Mouse (Mus musculus): ENCODE results near the gene Gm38119.

Gene Gm38119

DNA sequence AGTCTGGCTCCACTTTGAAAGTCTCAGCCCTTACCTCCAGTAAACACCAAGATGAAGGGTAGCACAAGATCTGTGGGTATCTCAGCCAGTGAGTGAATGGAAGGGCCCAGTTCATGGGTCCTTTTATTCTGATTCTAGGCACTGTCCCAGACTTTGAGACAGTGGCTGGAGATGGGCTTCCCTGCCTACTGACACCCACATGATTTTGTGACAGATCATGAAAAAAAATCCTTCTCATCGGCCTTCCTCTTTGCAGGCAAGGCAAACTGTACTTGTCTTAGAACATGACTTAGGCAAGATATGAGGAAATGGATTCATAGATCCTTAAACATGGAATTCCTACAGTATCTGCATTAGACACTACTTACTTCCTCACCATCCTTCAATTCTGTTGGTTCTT is at the start of gene Gm38119:
Gene Gm38119, minus strand, starts transcription at position 101 of the 400 bp plus-strand sequence.
- DNase-seq, result no peak

DNA sequence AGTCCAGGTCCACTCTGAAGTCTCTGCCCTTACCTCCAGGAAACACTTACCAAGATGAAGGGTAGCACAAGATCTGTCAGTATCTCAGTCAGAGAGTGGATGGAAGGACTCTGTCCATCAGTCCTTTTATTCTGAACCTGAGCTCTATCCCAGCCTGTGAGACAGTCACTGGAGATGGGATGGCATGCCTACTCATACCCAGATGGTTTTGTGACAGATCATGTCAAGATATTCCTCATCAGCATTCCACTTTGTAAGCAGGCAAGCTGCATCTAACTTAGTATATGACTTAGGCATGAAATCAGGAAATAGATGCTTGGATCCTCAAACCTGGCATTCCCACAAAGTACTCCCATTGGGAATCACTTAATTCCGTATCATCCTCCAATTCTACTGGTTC is 39.9 kb upstream of the Gm38119 start, which contains the start of gene Lce1i:
Gene Lce1i, minus strand, starts transcription at position 101 of the 400 bp plus-strand sequence.
- no peak for DNase-seq

DNA sequence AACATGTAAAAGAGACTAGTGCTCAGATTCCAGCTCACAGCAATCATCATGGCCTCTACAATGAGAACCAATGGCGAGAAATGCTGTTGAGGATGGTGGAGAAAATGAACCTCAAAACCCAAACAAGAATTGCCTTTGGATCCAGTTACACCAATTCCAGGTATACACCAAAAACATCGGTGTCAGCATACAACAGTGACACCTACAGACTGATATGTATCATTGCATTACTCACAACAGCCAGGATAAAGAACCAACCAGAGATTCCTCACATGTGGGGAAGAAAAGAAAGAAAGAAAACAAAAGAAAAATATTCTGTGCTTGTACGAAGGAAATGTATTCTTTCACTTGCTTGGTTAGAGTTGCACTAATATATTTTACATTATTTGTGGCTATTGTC is 32.7 kb upstream of the Gm38119 start:
- DNase-seq, result no peak

DNA sequence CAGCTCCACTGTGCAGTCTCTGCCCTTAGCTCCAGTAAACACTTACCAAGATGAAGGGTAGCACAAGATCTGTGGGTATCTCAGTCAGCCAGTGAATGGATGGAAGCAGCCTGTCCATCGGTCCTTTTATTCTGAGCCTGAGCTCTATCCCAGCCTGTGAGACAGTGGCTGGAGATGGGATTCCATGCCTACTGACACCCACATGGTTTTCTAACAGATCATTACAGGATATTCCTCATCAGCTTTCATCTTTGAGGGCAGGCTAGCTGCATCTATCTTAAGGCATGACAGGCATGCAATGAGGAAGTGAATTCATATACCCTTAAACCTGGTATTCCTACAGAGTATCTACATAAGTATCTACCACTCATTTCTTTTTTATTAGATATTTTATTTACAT is 26.1 kb upstream of the Gm38119 start, which contains the start of gene Lce1h:
Gene Lce1h, minus strand, starts transcription at position 101 of the 400 bp plus-strand sequence.
- DNase-seq, result no peak

DNA sequence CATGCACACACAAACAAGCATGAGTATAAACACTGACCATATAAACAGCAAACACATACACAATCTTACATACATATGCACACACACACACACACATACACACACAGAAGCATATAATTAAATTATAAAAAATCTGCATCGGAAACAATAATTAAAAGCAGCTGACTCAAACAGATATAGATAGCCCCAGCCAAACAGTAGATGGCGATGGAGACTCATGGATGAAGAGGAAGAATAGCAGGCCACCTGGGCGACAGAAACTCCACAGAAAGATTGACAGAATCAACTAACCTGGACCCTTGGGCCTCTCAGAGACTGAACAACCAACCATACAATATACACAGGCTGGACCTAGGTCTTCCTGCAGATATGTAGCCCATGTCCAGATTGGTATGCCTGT is 14.3 kb upstream of the Gm38119 start:
- no peak for DNase-seq

DNA sequence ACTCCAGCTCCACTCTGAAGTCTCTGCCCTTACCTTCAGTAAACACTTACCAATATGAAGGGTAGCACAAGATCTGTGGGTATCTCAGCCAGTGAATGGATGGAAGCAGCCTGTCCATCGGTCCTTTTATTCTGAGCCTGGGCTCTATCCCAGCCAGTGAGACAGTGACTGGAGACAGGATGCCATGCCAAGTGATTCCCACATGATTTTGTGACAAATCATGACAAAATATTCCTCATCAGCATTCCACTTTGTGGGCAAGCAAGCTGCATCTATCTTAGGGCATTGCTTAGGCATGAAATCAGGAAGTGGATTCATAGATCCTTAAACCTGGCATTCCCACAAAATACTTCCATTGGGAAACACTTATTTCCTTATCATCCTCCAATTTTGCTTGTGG is 13.3 kb upstream of the Gm38119 start, which contains the start of gene Lce1g:
Gene Lce1g, minus strand, starts transcription at position 101 of the 400 bp plus-strand sequence.
- DNase-seq, result no peak

DNA sequence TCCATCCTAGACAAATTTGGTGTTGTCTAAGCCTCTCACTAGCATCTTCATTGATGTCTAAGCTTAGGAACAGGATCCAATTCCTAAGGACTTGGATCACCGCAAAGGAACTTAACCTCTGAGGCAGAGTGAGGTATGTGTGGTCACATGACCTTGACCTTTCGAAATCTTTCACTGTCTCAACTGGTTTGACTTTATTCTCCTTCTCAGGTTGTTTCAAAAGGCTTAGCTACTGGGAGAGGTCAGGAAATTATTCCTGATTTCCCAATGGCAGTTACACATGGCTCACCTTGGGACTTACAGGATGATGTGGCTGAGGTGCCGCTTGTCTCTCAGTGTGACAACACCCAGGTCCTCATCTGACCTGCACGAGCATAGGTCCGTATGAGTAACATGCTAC is 16.3 kb downstream of the Gm38119 start:
- DNase-seq, result no peak

DNA sequence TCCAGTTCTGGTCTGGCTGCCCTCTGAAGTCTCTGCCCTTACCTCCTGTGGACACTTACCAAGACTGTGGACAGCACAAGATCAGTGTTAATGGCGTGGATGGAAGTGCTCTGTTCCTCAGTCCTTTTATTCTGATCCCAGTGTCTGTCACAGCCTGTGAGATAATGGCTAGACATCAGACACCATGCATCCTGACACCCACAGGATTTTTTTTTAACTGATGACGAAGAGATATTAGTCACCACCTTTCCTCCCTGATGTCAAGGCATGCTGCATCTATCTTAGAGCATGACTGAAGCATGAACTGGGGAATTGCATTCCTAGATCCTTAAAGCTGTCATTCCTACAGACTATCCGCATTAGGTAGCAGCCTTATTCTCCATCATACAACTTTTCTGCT is 18.6 kb downstream of the Gm38119 start, which contains the start of gene Lce1f:
Gene Lce1f, minus strand, starts transcription at position 101 of the 400 bp plus-strand sequence.
- DNase-seq, result no peak

DNA sequence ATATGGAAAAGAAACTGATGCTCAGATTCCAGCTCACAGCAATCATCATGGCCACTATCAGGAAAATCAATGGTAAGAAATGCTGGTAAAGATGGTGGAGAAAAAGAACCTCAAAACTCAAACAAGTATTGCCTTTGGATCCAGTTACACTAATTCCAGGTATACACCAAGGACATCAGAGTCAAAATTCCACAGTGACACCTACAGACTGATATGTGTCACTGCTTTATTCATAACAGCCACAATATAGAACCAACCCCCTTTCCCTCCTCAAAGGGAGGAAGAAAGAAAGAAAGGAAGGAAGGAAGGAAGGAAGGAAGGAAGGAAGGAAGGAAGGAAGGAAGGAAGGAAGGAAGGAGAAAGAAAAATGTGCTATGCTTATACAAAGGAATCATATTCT is 23.8 kb downstream of the Gm38119 start:
- no peak for DNase-seq

DNA sequence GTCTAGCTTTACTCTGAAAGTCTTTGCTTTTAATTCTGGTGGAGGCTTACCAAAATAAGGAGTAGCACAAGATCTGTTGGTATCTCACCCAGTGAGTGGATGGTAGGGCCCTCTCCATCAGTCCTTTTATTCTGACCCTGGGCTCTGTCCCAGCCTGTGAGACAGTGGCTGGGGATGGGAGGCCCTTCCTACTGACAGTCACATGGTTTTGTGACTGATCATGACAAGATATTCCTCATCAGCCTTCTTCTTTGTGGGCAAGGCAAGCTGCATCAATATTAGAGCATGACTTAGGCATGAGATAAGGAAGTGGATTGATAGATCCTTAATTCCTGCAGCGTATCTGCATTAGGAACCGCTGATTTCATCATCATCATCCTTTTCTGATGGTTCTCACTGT is 29.9 kb downstream of the Gm38119 start, which contains the start of gene Lce1e:
Gene Lce1e, minus strand, starts transcription at position 101 of the 400 bp plus-strand sequence.
- DNase-seq, result no peak

DNA sequence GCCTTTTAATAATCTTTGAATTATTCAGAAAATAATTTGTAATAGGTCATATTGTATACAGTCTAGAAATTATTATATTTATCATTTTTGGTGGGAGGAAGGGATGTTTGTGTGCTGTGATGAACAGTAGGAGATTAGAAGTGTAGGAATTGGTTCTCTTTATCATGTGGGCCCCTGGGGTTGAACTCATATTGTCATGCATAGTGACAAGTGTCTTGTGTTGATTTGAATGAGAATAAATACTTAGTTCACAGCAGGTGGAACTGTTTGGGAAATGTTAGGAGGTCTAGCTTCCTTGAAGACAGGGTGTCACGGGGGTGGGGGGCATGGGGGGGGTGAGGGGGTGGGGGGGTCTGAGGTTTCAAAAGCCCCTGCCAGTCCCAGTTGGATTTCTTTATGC is 44.3 kb downstream of the Gm38119 start:
- no peak for DNase-seq

DNA sequence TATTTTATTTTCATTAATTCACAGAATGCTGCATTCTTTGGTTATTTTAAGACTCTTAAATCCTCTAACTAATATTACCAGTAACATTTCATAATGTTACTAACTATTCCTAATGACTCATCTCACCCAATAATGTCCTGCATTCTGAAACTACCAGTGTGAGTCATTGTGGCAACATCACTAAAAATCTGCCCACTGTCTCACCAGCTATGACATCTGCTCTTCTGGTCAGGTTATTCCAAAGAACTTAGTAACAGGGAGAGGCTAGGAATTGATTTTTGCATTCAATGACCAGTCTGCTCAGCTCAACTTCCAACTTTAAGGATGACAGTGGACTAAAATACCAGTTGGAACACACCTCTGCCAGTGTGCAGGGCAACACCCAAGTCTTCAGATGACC is 47.2 kb downstream of the Gm38119 start:
- no peak for DNase-seq

DNA sequence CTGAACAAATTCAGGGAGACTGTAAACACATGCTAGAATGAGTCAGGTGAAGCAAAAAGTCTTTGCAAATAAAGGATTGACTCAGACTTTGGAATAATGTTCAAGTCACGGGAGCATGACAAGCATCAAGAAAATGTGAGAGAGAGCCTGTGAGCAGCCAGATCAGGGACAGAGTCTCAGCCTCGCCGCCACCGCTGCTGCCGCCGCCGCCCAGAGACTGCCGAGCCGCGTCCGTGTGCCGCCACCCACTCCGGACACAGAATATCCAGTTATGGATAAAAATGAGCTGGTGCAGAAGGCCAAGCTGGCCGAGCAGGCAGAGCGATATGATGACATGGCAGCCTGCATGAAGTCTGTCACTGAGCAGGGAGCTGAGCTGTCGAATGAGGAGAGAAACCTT is 49.7 kb downstream of the Gm38119 start:
- DNase-seq, result peak; percentile 6

Data from right cerebral cortex, postnatal 4 days (tissue).